Mouse (Mus musculus) cerebellum, postnatal 36 days (tissue): ENCODE measurements at regions not wholly inside any gene's neighbourhood (a gene's known extent, or its start where the extent isn't known, plus 50 kb on each side); places are given as distances from the start of the nearest gene placed in this dataset.

ENCODE experiments used
- DNase-seq, 2 experiments: peaks; one replicate each; pipeline ENCODE4 v3.0.0; 2021 to 2022; ENCODE audit warnings: mixed read lengths in 2 of 2

DNA sequence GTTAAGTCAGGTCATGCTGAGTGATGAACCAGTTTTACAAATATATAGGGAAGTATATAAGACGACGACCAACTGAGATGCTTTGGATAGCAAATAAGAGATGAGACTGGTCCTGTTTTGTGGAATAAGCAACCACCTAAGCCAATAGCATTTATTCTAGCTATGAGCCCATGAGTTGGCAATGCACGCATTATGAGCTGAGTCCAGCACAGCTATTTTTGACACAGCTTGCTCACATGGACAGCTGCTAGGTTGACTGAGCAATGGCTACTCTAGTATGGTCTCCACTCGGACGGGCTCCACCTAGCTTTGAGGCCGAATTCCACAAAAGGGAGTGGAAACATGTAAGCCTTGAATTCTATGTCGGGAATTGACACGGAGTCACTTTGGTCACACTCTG, 146.1 kb upstream of the Dyrk2 start:
- DNase-seq = no peak

DNA sequence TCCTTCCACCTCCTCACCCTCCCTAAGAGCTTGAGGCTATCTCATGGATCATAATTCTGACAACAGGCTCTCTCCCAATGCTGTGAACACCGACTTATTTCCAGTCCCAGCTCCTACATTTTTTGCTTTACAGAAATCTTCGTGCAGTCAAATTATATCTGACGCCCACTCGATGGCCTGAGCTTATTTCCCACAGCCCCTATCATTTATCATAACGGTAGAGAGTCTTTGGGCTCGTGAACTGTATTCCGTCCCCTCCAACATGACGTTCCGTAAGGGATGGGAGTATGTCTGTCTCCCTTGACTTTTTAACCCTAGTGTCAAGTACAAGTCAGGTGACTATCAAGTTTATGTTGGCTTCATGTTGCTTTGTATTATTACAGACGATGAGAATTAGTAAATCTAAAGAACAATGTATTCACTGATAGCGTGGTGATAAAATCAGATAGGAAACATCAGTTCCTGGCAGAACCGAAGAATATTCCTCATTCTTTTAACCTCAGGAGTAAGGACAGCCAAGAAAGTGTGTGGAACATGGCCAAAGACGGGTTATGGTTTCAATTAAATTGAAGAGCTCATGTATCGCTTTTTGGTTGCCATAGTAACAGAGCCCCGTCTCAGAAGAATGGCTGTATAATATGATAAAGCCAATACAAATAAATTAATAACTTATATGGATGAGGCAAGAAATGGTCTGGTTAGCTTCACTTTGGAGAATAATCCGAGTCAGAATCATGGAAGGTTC, 145.5 kb upstream of the Dyrk2 start:
- DNase-seq = no peak

DNA sequence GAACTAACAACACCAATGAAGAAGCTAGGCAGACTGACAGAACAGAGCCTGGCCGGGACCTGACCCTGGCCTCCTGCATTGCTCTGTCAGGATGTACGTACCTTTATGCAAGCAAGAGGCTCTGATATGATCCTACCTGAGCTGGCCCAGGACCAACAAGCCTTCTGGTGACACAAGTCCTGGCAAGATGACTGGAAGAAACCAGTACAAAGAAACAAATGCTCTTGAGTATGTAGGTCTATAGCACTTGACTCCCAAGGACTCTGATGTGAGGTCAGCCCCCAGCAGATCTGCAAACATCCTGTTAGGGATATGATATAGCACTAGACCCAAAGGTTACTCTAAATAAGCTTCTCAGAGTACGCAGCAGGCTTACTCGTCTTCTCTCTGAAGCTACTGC, 144.7 kb upstream of the Dyrk2 start:
- DNase-seq = no peak

GRCm38 (mm10) chr10:119013758-119014157, 143.7 kb upstream of the Dyrk2 start:
- DNase-seq = no peak

GRCm38 (mm10) chr10:119011511-119011910, 141.5 kb upstream of the Dyrk2 start:
- no peak for DNase-seq

GRCm38 (mm10) chr10:119010884-119011283, 140.9 kb upstream of the Dyrk2 start:
- DNase-seq = no peak

GRCm38 (mm10) chr10:119006866-119007575, 137.0 kb upstream of the Dyrk2 start:
- peak; percentile 69 to 71 for DNase-seq

- no peak for DNase-seq
Observed at GRCm38 (mm10) chr10:119005491-119005890, 135.5 kb upstream of the Dyrk2 start.

DNA sequence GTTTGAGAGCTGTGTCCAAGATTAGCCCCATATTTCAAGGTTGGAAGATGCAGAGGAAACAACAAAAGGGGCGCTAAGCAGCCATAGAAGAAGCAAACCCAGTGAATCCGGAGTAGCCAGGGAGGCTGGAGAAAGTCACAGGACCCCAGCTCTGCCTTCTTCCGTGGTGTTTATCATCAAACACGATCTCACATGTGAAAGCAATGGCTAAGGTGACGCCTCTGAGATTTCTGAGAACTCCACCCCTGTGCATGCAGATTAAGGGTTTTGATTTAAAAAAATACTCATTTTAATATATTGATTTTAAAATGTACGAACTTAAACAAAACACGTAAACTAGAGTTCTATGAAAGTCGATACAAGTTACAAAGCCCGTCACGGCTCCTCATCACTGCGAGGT, 134.4 kb upstream of the Dyrk2 start:
- DNase-seq = no peak

DNA sequence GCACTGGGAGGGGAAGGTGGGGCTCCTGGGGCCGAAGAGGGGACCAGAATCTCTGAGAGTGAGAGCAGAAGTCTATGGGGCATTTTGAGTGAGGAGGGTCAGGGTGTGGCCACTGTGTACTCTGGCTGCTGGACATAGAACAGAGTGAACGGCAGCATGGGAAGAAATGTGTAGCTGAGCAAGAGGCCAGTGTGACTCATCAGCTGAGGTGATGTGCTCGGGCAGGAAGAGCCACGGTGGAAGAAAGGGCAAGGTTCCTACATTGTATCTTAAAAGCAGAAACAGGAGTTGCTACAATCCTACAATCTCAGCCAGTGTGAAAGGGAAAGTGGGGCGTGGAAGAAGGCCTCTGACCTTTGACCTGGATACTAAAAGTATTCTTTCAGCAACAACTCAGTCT, 133.8 kb upstream of the Dyrk2 start:
- no peak for DNase-seq

GRCm38 (mm10) chr10:119003042-119003441, 133.0 kb upstream of the Dyrk2 start:
- DNase-seq = no peak

- DNase-seq = no peak
Observed at GRCm38 (mm10) chr10:119001895-119002294, 131.9 kb upstream of the Dyrk2 start.

DNA sequence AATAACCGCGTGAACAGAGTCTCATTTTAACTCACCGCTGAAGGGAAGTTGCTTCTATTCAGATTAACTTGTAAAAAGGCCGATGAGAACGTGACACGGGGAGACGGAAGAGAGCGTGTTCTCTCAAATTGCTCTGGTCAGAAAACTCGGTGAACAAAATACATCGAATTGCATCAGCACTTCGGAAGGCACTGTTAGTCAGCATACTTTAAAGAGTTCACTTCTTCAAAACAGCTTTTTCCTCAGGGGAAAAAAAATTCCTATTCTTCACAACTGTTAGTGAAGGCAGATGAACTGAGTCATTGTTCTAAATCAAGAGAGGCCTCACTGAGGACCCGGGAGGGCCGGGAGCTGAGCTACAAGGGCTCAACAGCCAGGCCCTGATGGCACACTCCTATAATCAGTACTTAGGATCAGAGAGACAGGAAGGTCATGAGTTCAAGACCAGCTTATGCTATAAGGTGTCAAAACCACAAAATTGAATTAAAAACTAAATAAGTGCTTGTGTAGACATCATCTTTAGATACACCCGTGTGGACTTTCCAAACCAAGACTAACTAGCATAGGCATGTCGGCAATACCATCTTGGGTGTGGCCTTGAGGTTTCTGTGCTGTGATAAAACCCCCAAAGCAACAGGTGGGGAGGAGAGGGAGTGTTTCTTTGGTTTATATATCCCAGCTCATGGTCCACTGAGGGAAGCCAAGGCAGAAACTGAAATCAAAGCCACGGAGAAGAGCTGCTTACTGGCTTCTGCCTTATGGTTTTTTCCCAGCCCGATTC, 131.2 kb upstream of the Dyrk2 start:
- DNase-seq = no peak

- no peak for DNase-seq
Observed at GRCm38 (mm10) chr10:118998966-118999365, 129.0 kb upstream of the Dyrk2 start.

GRCm38 (mm10) chr10:118997034-118997433, 127.0 kb upstream of the Dyrk2 start:
- no peak for DNase-seq

DNA sequence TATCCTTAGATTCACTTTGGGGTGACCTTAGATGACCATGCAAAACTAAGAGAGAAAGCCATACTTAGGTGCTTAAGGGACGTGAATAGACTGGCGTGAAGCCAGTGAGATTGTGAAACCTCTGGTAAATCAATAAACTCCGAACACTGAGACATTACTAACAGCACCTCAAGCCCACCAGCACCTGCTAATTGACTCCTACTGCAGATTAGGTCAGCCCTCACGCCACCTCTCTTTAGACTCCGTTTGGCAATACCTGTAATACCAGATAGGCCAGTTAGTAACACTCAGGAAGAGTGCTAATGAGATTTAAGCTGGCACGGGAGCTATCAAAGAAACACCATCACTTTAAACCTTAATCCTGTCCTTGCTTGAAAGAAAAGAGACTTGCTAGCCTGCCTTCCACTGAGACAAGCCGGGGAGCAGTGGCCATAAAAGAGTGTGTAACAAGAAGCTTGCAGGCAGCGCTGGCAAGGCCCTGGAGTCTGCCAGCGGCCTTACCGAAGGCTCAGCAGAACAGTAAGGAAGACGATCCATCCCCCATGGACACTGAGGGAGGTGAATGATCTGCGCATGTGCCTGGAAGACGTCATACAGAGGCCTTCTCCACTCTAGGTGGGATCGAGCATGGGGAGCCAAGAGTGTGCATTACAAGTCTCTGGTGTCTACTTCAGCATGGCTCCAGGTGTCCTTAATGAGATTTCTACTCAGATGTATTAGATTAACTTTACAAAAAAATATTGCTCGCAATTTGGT, 124.0 kb upstream of the Dyrk2 start:
- no peak for DNase-seq

- DNase-seq = no peak
Observed at GRCm38 (mm10) chr10:118991213-118991612, 121.2 kb upstream of the Dyrk2 start.

GRCm38 (mm10) chr10:118990500-118990899, 120.5 kb upstream of the Dyrk2 start:
- DNase-seq = no peak

GRCm38 (mm10) chr10:118989812-118990211, 119.8 kb upstream of the Dyrk2 start:
- DNase-seq = no peak

GRCm38 (mm10) chr10:118988249-118988648, 118.2 kb upstream of the Dyrk2 start:
- DNase-seq = no peak

DNA sequence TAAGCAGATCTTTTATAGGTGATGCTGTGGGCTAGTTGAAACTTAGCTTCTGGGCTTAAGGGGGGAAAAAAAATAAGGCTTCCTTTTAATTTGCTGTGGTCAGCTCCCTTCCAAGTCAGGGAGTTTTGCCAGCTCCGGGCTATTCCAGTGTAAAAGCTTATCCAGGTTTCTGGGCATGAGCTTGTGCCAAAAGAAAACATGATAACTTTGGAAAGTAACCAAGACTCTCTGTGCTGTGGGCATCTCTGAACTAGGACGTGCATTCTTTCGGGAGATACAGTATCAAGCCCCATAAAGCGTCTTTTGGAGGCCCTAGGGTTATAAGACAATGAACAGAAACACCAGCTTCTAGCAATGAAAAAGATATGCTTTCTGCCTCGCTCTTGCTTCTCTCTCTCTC, 114.6 kb upstream of the Dyrk2 start:
- no peak for DNase-seq

GRCm38 (mm10) chr10:118981446-118981845, 111.4 kb upstream of the Dyrk2 start:
- DNase-seq = no peak

- DNase-seq = no peak
Observed at GRCm38 (mm10) chr10:118979339-118979738, 109.3 kb upstream of the Dyrk2 start.
